Mouse (Mus musculus) ovary, postnatal 14 days (tissue): ENCODE results near the gene Ankrd44.
A peak's percentile ranks its signal among the peaks of the same experiment; 100 is the strongest.
"Not testable (repeated sequence)": the region's sequence is repeated elsewhere in the genome, so short reads cannot be mapped to it uniquely, and the experiment has no call there.

Experiments
- DNase-seq: peaks from one replicate; pipeline ENCODE4 v3.0.0; 2022; ENCODE audit warnings: low spot score

Ankrd44 gene

DNA sequence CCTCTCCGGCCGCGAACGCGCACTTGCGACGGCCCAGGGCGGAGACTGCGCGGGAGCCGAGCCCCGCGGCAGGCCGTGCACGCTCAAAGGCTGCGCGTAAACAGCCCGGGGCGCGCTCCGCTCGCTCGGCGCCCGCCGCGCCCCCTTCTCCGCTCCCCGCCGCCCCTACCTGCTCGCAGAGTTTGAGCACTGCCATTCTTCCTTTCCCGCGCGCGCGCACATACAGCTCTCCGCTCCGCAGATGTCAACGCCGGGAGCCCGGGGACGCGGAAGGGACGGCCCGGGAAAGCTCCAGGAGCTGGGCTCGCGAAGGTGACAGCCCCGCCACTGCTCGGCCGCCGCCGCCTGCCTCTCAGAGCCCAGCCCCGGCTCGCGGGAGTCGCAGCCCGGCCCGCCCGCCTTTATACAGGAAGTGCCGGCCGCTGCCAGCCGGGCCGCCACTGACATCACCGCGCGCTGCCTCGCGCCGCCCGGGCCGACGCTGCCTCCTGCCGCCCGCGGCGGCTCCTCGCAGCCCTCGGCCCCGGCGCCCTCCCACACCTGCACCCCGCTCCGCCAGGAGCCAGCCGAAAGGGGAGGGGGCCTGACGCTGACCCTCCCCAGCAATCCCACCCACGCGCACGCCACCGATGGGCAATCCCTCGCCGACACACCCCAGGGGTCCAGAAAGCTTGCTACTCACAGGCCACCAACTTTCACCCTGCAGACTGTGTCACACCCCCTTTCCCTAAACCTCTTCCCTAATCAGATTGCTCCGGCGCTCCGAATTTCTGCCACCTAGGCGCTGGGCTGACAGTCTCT, at the start of gene Ankrd44:
TSS of gene Ankrd44 (minus strand) at position 417 of the 801 bp plus-strand sequence.
- peak; percentile 61 for DNase-seq

DNA sequence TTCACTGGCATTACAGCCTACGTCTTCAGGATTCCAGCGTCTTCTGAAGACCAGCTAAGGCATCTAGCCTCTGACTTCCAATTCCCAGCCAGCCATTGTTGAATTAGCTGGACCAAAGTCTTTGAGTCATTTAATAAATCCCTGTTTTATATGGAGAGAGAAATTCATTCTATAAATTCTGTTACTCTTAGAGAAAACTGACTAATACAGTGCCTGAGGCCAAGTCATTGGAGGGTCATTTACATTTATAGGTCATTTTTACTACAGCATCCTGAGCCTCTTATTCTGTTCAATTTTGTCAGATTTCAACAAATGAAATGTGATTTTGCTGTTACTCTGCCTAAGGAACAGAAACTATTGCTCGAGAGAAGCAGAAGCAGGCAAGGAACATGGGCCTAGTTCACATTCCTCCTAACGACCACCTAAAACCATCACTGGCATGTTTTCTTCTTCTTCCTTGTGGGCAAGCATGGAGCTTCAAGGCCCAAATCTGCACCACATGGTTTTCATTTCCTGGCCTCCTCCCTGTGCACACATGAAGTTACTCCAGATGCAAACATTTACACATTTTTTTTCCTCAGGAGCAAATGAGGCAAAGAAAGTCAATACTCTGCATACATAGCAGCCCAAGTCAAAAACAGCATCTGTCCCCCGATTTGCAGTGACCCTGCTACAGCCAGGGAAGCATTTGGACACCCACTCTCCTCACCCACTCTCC, 45.7 kb upstream of the Ankrd44 start:
- no peak for DNase-seq

DNA sequence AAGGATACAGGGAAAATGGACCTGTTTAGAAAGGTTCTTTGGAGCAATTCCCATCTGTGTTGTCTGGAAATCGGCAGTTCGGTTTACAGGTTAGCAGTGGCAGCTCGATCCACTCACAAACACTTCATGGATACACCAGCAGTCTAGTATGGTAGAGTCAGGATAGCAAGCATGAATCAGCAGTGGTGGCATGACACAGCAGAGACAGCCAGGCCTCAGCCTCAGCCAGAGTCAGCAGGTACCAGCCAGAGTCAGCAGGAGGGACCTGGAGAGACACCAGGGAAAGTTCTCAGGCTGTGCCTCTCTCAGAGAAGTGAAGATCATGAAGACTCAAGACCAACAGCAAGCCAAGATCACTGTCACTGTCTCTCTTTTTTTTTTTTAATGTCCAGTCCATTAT, 40.7 kb upstream of the Ankrd44 start:
- DNase-seq = no peak

DNA sequence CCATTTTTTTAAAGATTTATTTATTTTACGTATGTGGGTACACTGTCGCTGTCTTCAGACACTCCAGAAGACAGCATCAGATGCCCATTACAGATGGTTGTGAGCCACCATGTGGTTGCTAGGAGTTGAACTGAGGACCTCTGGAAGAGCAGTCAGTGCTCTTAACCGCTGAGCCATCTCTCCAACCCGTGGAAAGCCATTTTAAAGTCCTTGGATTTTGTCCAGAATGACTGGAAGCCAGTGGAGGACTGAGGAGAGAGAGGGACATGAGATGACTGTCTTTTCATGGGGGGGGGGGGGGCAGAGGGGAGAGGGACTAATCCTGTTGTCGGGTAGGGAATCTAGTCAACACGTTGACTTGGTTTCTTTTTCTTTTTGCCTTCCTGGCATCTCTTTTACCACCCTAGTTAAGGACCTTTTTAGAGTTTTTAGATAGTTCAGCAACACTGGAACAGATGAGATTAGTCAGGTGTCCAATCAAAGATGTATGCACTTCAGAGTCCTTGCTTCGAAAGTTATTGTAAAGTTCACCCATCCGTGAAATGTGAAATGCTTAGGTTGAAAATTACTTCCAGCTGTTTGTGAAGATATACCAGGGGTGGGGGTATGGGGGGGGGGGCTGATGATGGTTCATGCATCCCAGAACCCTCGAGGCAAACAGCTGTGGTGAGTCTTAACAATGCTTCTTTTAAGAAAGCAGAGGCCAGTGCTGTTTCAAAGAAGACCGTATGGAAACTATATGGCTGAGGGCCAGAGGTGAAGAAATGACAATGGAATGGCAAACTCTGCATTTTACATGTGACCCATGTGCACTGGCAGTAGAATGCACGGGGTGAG, 39.2 kb upstream of the Ankrd44 start:
- no peak for DNase-seq

DNA sequence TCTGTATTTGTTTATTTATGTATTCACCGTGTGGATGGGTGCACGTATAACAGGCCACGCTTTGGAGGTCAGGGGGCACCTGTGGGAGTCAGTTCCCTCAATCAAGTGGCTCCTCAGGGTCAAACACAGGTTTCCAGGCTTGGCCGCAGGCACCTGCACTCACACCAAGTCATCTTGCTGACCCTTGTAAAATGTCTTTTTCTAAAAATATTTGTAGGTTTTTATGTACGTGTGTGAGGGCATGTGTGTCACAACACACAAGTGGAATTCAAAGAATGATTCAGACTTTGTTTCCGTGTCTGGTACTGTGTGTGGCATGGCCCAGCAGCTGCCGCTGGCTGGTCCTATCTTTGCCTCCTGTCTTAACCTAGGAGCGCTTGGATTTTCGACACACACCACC, 35.5 kb upstream of the Ankrd44 start:
- no peak for DNase-seq

DNA sequence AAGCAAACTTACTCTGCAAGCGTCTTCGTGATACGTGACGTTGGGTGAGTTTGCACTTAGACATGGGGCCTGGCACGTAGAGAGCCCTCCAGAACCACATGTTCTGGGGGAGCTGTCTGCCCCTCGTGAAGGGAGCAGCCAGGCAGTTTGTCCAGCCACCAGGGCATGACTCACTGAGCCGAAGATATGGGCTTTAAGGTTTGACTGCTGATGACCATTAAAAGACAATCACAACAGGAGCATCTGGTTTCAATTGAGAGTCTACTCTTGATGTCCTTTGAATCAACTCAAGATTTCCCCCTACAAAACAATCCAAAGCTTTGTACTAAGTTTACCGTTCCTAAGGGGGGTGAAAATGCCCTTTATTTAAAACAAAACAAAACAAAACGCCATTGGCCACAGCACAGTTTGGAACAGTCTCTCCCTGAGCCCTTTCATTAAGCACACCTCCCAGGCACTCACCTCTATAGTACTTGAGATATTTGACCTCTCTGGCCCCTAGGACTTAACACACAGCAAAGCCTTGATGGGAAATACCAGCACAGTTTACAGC, 34.5 kb upstream of the Ankrd44 start:
- no peak for DNase-seq

DNA sequence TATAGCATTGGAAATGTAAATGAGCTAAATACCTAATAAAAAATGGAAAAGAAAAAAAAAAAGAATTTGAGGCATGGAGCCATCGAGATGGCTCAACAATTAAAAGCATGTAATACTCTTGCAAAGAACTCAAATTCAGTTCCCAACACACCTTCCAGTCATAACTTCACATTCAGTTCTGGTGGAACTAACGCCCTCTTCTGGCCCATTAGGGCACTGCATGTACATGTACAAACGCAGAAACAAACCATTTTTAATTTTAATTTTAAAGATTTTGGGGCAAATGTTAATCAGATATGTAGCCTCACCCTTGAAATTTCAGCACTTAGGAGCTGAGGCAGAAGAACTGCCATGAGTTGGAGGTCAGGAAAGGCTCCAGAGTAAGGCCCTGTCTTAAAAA, 32.3 kb upstream of the Ankrd44 start:
- DNase-seq = no peak

DNA sequence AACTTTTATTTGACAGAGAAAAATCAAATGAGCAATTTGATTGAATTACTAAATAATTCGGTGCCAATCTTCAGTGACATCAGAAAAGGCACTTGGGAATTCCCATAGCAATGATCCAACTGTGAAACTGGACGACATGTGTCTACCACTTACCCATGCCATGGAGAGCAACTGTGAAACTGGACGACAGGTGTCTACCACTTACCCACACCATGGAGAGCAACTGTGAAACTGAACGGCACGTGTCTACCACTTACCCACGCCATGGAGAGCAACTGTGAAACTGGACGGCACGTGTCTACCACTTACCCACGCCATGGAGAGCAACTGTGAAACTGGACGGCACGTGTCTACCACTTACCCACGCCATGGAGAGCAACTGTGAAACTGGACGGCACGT, 30.8 kb upstream of the Ankrd44 start:
- not testable (repeated sequence) for DNase-seq

DNA sequence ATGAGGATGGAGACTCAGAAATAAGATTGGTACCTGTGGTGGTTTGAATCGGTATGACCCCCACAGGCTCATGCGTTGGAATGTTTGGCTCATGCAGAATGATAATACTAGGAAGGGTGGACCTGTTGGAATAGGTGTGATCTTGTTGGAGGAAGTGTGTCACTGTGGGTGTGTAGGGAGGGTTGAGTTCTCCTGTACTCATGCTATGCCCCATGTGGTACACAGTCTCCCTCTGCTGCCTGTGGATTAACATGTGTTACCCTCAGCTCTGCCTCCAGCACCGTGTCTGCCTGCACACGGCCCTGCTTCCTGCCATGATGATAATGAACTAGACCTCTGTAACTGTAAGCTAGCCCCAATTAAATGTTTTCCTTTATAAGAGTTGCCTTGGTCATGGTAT, 28.7 kb upstream of the Ankrd44 start:
- DNase-seq = no peak

DNA sequence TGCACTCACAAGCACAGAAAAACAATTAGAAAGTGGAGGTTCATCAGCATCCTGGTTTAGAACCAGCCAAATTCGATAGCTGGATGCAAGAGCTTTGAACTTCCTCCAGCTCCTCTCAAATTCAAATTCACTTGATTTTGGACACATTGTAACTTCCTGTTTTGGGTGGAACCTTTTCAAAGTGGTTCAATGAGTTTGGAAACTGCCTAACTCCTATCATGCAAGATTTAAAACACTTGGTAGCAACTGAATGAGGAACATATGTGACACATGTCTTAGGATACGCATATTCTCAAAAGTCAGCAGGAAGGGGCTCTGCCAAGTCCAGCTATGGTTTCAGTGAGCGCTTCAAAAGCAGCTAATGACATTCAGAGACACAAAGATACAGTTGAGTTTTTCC, 18.5 kb upstream of the Ankrd44 start:
- no peak for DNase-seq

DNA sequence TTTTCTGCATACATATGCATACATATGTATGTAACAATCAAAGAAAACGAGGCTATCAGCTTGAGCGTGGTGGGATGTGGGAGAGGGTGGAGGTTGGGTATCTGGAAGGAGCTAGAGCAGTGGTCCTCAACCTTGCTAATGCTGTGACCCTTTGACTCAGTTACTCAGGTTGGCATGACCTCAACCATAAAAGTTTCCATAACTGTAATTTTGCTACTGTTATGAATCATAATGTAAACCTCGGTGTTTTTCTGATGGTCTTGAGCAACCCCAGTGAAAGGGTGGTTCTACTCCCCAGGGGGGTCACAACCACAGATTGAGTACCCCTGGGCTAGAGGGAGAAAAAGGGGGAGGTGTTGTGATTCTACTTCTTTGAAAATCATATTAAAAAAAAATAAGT, 9.3 kb upstream of the Ankrd44 start:
- DNase-seq = no peak

DNA sequence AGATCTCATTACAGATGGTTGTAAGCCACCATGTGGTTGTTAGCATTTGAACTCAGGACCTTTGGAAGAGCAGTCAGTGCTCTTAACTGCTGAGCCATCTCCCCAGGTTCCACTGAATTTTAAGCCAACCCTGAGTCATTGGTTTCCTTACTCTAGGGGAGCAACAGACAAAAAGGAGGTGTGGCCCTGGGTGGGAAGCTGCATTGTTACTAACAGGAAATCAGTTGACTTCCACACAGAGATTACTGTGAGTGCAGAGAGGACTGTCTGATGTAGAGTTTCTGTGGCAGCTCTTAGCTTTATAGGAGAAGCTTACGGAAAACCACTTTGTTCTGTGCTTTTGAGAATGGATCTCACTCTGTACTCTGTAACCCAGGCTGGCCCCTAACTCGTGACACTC, 8.7 kb upstream of the Ankrd44 start:
- no peak for DNase-seq

DNA sequence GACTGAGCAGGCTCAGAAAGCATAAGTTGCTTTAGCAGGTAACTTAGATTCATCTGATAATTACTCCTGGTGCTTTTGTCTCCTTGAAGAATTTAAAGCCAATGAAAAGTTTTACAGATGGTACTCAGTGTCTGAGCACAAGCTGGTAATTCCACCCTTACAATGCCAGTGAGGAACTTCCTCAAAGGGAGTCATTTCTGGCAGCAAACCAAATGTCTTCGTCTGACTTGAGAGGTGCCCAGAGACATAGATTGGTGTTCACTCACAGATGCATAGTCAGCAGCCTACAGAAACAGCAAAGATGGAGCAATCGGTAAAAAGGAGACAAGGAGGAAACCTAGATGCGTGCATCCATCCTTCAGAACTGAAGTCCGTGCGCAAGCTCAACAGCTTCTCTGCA, 7.5 kb upstream of the Ankrd44 start:
- no peak for DNase-seq

DNA sequence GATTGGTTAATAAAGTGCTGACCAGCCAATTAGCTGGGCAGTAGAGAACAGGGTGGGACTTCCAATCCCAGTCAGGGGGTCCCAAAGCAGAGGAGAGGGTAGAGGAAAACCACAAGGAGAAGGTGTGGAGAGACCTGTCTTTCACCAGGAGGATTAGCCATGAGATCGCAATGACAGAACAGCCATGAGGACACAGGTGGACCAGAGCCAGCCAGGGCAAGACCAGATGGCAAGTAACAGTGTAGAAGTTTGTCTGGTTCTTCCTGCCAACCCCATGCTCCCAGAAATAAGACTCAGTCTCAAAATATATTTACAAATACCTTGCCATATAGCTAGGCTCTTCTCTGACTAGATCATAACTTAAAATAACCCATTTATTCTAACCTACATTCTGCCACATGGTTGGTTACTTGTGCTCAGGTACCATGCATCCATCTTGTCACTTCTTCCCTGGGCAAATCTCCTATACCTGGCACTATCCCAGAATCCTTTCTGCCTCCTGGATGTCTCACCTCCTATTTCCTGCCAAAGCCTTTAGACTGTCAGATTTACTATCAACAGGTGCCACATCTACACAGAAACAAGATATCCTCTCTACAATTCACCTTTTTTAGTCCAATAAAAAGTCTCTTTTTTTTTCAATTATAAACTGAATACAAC, 6.4 kb upstream of the Ankrd44 start:
- no peak for DNase-seq

DNA sequence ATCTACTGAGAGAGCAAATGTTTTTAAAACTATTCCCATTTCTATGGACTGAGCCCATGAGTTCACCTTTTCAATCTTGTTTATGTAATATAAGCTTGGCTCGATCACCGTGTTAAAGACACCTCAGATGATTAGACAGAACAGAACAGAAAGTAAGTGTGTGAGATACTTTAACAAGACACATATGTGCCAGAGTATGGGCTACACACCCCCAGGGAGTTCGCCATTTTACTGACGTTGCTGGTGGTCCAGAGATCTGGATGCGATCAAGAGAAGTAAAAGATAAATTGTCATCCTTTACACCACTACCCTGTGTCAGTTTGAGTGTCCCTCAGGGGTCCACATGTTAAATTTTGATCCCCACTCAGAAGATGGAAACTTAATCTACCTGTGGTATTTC, 5.0 kb upstream of the Ankrd44 start:
- DNase-seq = no peak

DNA sequence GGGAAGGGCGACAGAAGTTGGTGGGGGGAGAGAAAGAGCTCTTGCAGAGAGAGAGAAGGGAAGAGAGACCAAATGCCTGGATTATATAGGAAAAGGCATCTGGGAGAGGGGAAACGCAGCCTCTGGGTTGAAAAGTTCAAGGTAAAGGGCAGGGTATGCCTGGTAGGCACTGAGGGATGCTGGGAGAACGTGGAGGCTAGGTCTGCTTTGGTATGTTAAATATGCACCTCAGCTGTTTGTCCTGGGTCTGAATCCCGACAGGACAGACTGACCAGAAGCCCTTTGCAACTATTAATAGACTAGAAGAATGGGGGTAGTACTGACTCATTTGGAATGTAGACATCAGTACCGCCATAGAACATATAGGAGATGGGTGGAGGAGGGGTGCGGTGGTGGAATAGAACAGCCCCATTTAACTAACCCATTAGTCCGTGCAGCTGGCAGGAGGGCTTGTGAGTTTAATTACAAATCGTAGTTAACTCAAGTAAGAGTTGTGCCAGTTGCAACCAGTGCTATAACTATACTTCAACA, 4.5 kb upstream of the Ankrd44 start:
- DNase-seq = no peak

DNA sequence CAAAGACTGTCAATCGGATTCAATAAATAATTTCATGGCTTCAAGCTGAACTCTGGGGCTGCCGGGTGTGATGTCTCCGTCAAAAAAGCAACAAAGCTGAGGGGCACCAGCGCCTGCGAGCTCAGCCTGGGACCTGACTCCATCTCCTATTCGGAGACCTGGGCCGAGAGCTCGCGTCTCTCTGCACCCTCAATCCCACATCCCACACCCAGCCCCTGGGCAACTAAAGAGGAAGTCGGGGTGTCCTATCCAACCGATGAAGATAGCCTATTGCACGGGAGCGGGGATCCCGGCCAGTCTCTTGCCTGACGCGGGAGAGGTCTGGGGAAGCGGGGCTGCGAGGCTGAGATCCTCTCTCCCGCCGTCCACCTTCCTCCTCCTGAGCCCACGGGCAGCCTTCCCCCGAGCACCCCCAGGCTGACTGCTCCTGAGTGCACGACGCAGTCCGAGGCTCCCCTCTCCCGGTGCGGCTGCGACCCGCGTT, 694 bp downstream of the Ankrd44 start:
- DNase-seq = peak; percentile 7

DNA sequence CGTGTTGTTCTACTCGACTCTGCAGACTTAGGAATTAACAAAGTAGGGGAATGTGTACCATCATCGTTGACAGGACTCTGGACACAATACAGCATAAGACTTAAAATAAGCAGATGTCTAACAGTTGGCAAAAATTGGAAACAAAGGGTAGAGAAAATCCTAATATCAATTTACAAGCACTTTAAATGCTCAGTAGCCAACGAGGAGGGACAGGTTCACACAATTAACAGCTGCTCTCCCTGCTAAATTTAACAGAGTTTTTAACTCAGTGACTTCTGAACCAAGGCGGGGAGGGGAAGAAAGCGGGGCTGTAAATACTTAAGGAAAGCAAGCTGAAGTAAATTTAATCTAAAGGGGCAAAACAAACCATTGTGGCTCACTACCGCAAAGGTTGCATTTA, 1.4 kb downstream of the Ankrd44 start:
- DNase-seq = no peak

DNA sequence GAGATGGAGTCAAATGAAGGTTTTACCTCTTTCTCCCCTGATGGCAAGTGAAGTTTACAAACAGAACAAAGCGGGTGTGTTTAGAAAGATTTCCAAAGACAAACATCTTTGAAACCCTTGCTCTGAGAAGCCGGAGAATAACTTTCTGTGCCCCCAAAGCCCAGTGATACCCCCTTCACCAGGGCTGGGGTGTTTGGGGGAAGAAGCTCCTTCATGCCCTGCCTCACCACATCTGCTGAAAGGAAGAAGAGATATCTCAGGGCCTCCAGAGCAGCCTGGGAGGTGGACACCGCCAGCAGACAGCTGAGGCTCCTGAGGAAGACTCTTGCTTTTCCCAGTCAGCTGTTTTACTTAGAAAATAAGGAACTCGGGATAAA, 1.9 kb downstream of the Ankrd44 start:
- no peak for DNase-seq

DNA sequence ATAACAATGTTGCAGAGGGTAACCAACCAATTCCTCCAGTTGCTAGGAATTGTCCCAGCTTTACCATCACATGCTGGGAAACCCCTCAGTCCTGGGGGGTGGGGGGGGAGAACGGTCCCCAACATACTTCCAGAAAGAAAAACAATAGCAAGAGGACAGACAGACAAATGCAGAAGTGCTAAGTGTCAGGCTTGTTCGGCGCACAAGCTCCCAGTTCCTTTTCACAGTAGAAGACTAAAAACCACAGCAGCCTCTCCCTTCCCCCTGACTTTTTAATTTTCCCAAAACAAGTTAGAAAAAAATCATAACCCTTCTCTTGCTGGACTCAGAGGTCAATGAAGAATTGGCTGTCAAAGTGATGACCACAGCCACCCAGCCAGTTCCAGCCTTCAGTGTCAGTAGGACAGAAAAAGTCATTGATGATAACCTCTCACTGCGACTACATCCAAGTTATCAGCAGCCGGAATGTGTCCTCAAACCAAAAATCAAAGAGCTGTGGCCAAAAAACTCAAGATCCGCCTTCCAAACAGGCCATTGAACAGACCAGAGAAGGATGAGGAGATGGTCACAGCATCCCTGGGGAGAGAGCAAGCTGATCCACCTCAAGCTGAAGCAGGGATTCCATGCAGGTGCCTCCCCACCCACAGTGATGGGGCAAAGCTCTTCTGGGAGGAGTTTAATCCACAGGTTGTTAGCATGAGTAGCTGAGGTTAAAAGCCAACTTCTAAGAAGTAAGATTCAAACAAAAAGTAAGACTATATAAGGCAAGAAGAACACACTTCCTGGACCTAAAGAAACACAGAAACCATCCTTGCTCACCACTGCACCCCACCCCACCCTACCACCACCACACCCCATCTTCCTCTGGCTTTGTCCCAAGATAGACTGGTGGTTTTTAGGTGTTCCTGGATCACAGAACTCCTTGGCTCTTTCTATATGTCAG, 2.5 kb downstream of the Ankrd44 start:
- DNase-seq = no peak
